ENCODE assay signal across 8 mouse cellular contexts in the genomic region with DNA sequence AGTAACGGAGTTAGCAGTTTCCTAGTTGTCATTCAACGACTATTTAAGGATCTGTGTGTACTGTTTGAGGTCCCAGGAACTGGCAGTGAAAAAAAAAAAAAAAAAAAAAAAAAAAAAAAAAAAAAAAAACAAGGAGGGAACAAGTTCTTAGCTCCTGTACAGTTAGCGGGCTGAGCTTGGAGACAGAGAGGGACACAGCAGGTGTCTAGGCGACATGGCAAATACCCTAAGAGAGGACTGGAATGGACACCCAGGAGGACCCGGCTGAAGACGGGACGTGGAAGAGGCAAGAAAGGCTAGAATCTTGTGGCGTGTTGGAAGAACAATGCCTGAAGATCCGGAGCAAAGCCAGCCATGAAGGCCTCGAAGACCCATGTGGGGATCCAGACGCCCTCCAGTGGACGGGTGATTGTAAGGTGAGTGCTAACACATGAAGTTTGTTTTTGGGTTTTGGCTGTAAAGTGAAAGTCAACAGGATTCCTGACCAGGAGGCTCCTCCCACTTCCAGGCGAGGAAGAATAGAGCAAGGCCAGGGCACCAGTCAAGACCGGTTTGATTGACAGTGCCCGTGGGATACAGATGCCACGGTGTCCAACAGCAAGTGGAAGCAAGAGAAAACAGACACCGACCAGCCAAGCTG. TPM values are rescaled to one million over a fixed set of nuclear protein-coding genes. Genes with fewer than 3 reads are reported as not detected.
A peak's percentile ranks its signal among the peaks of the same experiment; 100 is the strongest.
DNase-seq lines count a peak whose midpoint lies in the region; ATAC-seq lines count a peak whose summit lies in the region.

No protein-coding gene starts in this region.

- no peak for ATAC-seq in heart, embryonic 16.5 days (replicated peaks; ENCODE audit: extremely low read depth, insufficient read depth, low FRiP score)
- ATAC-seq in megakaryocyte progenitor cell, adult 5-6 weeks (replicated peaks; ENCODE audit: poor library complexity): peak; percentile 81

- peak overlapping the region; percentile 35 for H3K4me3 ChIP-seq in heart, embryonic 16.5 days (ENCODE audit: low read length)

- H3K27me3 ChIP-seq in heart, embryonic 16.5 days (ENCODE audit: control insufficient read depth, insufficient read depth, low read length): peaks cover 5% of the 10 kb centered on the region

- 28% methylated on average over 17 of the region's 17 CpGs for WGBS in heart, embryonic 16.5 days

- peak overlapping the region; percentile 32; the same call in 1 of the 2 replicates for H3K9ac ChIP-seq in heart, embryonic 16.5 days (ENCODE audit: low read length)

- peaks cover 3% of the 10 kb centered on the region; the same call in 1 of the 2 replicates for H3K4me1 ChIP-seq in heart, embryonic 16.5 days (ENCODE audit: control insufficient read depth, insufficient read depth, low read length)

- no peak overlapping the region for H3K27ac ChIP-seq in heart, embryonic 16.5 days (ENCODE audit: low read length)

- no peaks in the 10 kb centered on the region for H3K9me3 ChIP-seq in heart, embryonic 16.5 days (replicated peaks; ENCODE audit: control insufficient read depth, low read length)

- peak overlapping the region; percentile 59 for H3K4me2 ChIP-seq in heart, embryonic 16.5 days (ENCODE audit: low read depth, low read length)

- peak; percentile 13 to 65 for DNase-seq in adrenal gland, adult (ENCODE audit: inconsistent age in 2 of 2, low spot score in 1 of 2)
- no peak for DNase-seq in adrenal gland, adult 8-10 months
- peak; percentile 48 for DNase-seq in adrenal gland, postnatal 10 days
- DNase-seq in kidney, postnatal 36 days: peak; percentile 29 to 72
- no peak for DNase-seq in MN1 (ENCODE audit: low spot score)
- no peak for DNase-seq in urinary bladder, postnatal 25 days (ENCODE audit: low spot score)

- H3K36me3 ChIP-seq in heart, embryonic 16.5 days (ENCODE audit: control insufficient read depth, insufficient read depth): no peaks in the 10 kb centered on the region

RNA-seq across cellular contexts. Expression of a gene that starts 8.6 kb away (rescaled TPM):
- total RNA-seq in adrenal gland, adult 8-10 months (2022): under 1 TPM in 1 of 4 experiments, not detected in 3; 0.09 TPM
- total RNA-seq in adrenal gland, postnatal 10 days (2021): 1 to 10 TPM; 3.0 to 5.8 TPM
- 1.9 and 3.0 TPM in 2 replicates for polyA plus RNA-seq in heart, embryonic 16.5 days (2015; fragmentation: Nextera tagmentation; extraction: Ambion mirVana)
- total RNA-seq in megakaryocyte progenitor cell, adult 5-6 weeks (2015): not detected in 2 replicates
- total RNA-seq in megakaryocyte progenitor cell, adult 5-6 weeks (2017): not detected in 2 replicates

RNA-seq across cellular contexts. Expression of a gene that starts 47.0 kb away (rescaled TPM):
- total RNA-seq in adrenal gland, adult 8-10 months (2022): 10 to 100 TPM; 11.8 to 20.1 (median 17.1) TPM
- 10 to 100 TPM; 21.7 to 25.6 TPM for total RNA-seq in adrenal gland, postnatal 10 days (2021)
- polyA plus RNA-seq in heart, embryonic 16.5 days (2015; fragmentation: Nextera tagmentation; extraction: Ambion mirVana): 12.4 and 15.2 TPM in 2 replicates
- total RNA-seq in megakaryocyte progenitor cell, adult 5-6 weeks (2015): 4.2 and 7.5 TPM in 2 replicates
- 4.5 and 4.9 TPM in 2 replicates for total RNA-seq in megakaryocyte progenitor cell, adult 5-6 weeks (2017)

Comparison
In these comparisons a context has a peak if more than half of its experiments do, and no peak if none do; other contexts are left out.
1. DNase-seq: peak in adrenal gland, adult (2 of 2), adrenal gland, postnatal 10 days (single experiment) and kidney, postnatal 36 days (2 of 2); none in adrenal gland, adult 8-10 months (single experiment), MN1 (single experiment) and urinary bladder, postnatal 25 days (single experiment).